Mouse (Mus musculus) heart, embryonic 16.5 days (tissue): ENCODE measurements around the gene Fam160a2. TPM values are rescaled to one million over a fixed set of nuclear protein-coding genes. Genes with fewer than 3 reads are reported as not detected.

Experiments
- ATAC-seq: fragments of 200-750 bp; cut with Nextera tagmentation; replicated peaks from 2 replicates; pipeline ENCODE4 v1.8.0; 2017; ENCODE audit warnings: moderate number of reproducible peaks; ENCODE audit not compliant: insufficient read depth, low FRiP score; ENCODE audit errors: extremely low read depth
- H3K27ac ChIP-seq: fragments of 300-500 bp; sonication (generic); 2 replicates; pipeline ENCODE4 v1.5.1; 2014; ENCODE audit warnings: mild to moderate bottlenecking, low read length, control low read depth, moderate library complexity
- H3K27me3 ChIP-seq: fragments of 300-500 bp; sonication (generic); 2 replicates; pipeline ENCODE4 v1.6.1; 2014; ENCODE audit warnings: low read length, mixed read lengths; ENCODE audit not compliant: control insufficient read depth, insufficient read depth
- H3K36me3 ChIP-seq: fragments of 300-500 bp; sonication (generic); 2 replicates; pipeline ENCODE4 v1.6.1; 2014; ENCODE audit not compliant: control insufficient read depth, insufficient read depth
- H3K4me1 ChIP-seq: fragments of 300-500 bp; sonication (generic); 2 replicates; pipeline ENCODE4 v1.6.1; 2014; ENCODE audit warnings: low read length, mixed read lengths; ENCODE audit not compliant: control insufficient read depth, insufficient read depth
- H3K4me2 ChIP-seq: fragments of 300-500 bp; sonication (generic); 2 replicates; pipeline ENCODE4 v1.6.1; 2014; ENCODE audit warnings: low read depth, mild to moderate bottlenecking, control low read depth, low read length
- H3K4me3 ChIP-seq: fragments of 300-500 bp; sonication (generic); 2 replicates; pipeline ENCODE4 v1.5.1; 2014; ENCODE audit warnings: mild to moderate bottlenecking, control low read depth, low read length
- H3K9ac ChIP-seq: fragments of 300-500 bp; sonication (generic); 2 replicates; pipeline ENCODE4 v1.6.1; 2014; ENCODE audit warnings: low read length, control low read depth
- H3K9me3 ChIP-seq: fragments of 300-500 bp; sonication (generic); replicated peaks from 2 replicates; pipeline ENCODE4 v1.6.1; 2016; ENCODE audit warnings: low read length; ENCODE audit not compliant: control insufficient read depth
- WGBS: fragments of 180-500 bp; shearing (Covaris S2); extraction: QIAGEN DNeasy Blood & Tissue Kit; methylation state at CpG from one replicate; pipeline ENCODE4 v1.1.7; 2014; 5-methylcytosine and 5-hydroxymethylcytosine counted together
- polyA plus RNA-seq: library from polyadenylated mRNA; unstranded; fragments of >200 nt; fragmentation: Nextera tagmentation; extraction: Ambion mirVana; gene quantifications from 2 replicates; pipeline ENCODE4 v1.2.1, GENCODE M21; 2015

Fam160a2 gene
- polyA plus RNA-seq, 1 experiment from 2014 or later: 32.5 TPM

- peak overlapping the region; percentile 83 for H3K27ac ChIP-seq
- H3K4me2 ChIP-seq: peak overlapping the region; percentile 79
- under 1% methylated on average over 25 of the region's 25 CpGs for WGBS
- peak; percentile 1; the same call in 1 of the 2 replicates for ATAC-seq
- no peaks in the 10 kb centered on the region for H3K9me3 ChIP-seq
- H3K4me1 ChIP-seq: peaks cover 16% of the 10 kb centered on the region
- H3K36me3 ChIP-seq: peaks cover 3% of the 10 kb centered on the region; the same call in 1 of the 2 replicates
- H3K9ac ChIP-seq: peak overlapping the region; percentile 90
- H3K4me3 ChIP-seq: peak overlapping the region; percentile 81
- H3K27me3 ChIP-seq: no peaks in the 10 kb centered on the region
Measured at GRCm38 (mm10) chr7:105399058-105399934, 558 bp downstream of the Fam160a2 start.

- no peak for ATAC-seq
- Histone ChIP-seq H3K27me3 (no peaks in the 10 kb centered on the region), H3K4me3 (no peak overlapping the region), H3K4me2 (no peak overlapping the region), H3K9ac (no peak overlapping the region), H3K9me3 (no peaks in the 10 kb centered on the region), H3K4me1 (peaks cover 16% of the 10 kb centered on the region), H3K36me3 (peaks cover 3% of the 10 kb centered on the region; the same call in 1 of the 2 replicates), H3K27ac (no peak overlapping the region)
Measured at GRCm38 (mm10) chr7:105396126-105396525, 3.7 kb downstream of the Fam160a2 start.

DNA sequence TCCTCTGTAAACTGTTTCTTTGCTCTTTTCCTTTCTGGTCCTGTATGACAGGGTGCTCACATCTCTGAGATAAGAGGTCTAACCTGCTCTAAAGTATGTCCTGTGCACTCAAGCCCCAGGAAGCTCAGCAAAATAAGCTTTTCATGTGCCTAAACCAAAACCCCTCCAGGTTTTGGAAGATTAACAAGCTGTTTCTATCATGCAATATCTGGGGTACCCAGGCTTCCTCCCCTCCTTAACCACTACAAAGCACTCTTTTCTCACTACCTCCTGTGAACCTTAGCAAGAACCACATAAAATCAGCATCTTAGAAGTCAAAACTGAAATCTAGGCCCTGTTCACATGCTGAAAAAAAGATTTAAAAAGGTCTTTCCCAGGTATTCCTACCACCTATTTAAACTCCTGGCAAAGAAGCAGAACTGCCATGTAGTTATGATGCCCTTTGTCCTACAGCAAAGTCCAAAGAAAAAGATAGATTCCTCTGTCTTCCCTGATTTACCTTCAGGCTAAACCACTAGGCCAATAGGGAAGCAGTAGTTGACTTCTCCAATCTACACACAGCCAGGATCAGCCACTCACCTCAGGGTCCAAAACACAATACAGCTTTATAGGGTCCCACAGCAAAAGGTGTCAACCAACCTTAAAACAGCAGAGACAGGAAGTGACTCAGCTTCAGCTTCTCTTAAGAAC lies 4.6 kb downstream of the Fam160a2 start:
- Histone ChIP-seq H3K4me2 (no peak overlapping the region), H3K9ac (no peak overlapping the region), H3K4me3 (no peak overlapping the region), H3K36me3 (peaks cover 3% of the 10 kb centered on the region; the same call in 1 of the 2 replicates), H3K27ac (no peak overlapping the region), H3K4me1 (peaks cover 16% of the 10 kb centered on the region), H3K9me3 (no peaks in the 10 kb centered on the region), H3K27me3 (no peaks in the 10 kb centered on the region)
- ATAC-seq: no peak

GRCm38 (mm10) chr7:105394606-105395005 lies 5.2 kb downstream of the Fam160a2 start:
- Histone ChIP-seq H3K4me1 (peaks cover 16% of the 10 kb centered on the region), H3K27ac (no peak overlapping the region), H3K27me3 (no peaks in the 10 kb centered on the region), H3K9me3 (no peaks in the 10 kb centered on the region), H3K36me3 (peaks cover 9% of the 10 kb centered on the region), H3K4me2 (no peak overlapping the region), H3K4me3 (no peak overlapping the region), H3K9ac (no peak overlapping the region)
- no peak for ATAC-seq
- WGBS: 87% methylated on average over 1 of the region's 1 CpGs

DNA sequence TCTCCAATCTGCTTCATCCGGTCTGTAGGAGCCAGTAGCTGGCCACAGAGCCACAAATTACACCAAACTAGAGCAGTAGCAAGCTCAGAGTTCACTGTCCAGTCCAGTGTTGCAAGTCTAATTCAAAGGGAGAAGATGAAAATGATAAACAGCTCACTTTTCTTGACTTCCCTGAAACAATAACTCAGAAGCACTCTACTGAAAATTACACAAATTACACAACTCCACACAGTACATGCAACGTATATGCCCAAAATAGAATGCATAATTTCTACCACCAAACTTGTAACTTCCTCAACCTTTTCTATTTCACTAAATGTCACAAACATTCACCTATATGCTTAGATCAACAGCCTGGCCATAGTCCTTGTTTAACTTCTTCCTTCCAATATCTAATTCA lies 9.6 kb downstream of the Fam160a2 start:
- no peak overlapping the region for H3K4me2 ChIP-seq
- H3K27me3 ChIP-seq: no peaks in the 10 kb centered on the region
- H3K9ac ChIP-seq: no peak overlapping the region
- no peak overlapping the region for H3K4me3 ChIP-seq
- no peak overlapping the region for H3K27ac ChIP-seq
- H3K36me3 ChIP-seq: peaks cover 41% of the 10 kb centered on the region
- 85% methylated on average over 2 of the region's 2 CpGs for WGBS
- H3K9me3 ChIP-seq: no peaks in the 10 kb centered on the region
- ATAC-seq: no peak
- H3K4me1 ChIP-seq: no peaks in the 10 kb centered on the region

GRCm38 (mm10) chr7:105387696-105388095 lies 12.2 kb downstream of the Fam160a2 start:
- Histone ChIP-seq H3K9ac (no peak overlapping the region), H3K9me3 (no peaks in the 10 kb centered on the region), H3K4me1 (no peaks in the 10 kb centered on the region), H3K27ac (no peak overlapping the region), H3K27me3 (no peaks in the 10 kb centered on the region), H3K4me2 (no peak overlapping the region), H3K4me3 (no peak overlapping the region), H3K36me3 (peaks cover 61% of the 10 kb centered on the region)
- no peak for ATAC-seq
- WGBS: 95% methylated on average over 2 of the region's 2 CpGs

DNA sequence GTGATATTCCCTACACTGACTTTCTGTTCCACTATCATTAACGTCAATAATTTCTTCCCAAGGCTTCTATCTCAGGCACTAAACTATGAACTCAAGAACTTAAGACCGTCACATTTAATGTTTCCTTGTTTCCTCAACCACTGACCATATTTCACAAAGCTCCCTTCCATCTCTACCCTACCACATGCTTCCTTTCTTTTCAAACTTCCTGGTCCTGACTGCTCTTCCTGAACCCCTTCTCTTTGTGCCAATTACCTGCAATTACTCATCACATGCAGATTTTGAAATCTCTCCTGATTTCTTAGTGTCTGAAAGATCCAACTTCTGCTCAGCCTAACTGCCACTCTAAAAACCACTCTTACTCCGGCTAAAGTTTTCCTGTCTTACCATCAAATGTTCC lies 19.5 kb downstream of the Fam160a2 start:
- Histone ChIP-seq H3K36me3 (peaks cover 64% of the 10 kb centered on the region), H3K4me1 (no peaks in the 10 kb centered on the region), H3K27ac (no peak overlapping the region), H3K9me3 (no peaks in the 10 kb centered on the region), H3K27me3 (no peaks in the 10 kb centered on the region), H3K4me3 (no peak overlapping the region), H3K9ac (no peak overlapping the region), H3K4me2 (no peak overlapping the region)
- ATAC-seq: no peak
- WGBS: 92% methylated on average over 3 of the region's 3 CpGs

DNA sequence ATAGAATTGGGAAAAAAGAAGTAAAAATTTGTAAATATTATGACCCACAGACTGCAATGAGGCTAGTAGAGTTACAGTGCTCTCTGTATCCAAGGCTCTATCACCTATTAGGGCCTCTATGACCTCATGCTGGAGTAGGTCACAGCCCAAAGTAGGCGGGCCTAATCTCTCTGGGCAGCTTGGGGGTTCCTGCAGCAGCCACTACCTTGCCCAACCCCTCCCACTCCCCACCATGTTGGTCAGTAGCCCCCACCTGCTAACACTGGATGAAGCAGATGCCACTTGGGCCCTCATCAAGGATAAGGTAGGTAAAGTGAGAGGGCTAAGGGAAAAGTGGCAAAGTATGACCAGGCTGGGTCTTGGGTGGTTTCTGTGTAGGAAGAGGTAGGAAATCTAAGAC lies 25.0 kb downstream of the Fam160a2 start, which contains the start of gene Gm5901:
Gene Gm5901, plus strand, starts transcription at position 173 of the 400 bp plus-strand sequence.
- H3K9me3 ChIP-seq: no peaks in the 10 kb centered on the region
- H3K27ac ChIP-seq: peak within 1 kb of the TSS; percentile 81
- H3K4me3 ChIP-seq: no peak within 1 kb of the TSS
- H3K4me1 ChIP-seq: peaks cover 9% of the 10 kb centered on the region
- no peaks in the 10 kb centered on the region for H3K27me3 ChIP-seq
- ATAC-seq: no peak
- H3K9ac ChIP-seq: no peak within 1 kb of the TSS
- H3K4me2 ChIP-seq: no peak within 1 kb of the TSS
- 71% methylated on average over 1 of the region's 1 CpGs for WGBS
- peaks cover 29% of the 10 kb centered on the region for H3K36me3 ChIP-seq

DNA sequence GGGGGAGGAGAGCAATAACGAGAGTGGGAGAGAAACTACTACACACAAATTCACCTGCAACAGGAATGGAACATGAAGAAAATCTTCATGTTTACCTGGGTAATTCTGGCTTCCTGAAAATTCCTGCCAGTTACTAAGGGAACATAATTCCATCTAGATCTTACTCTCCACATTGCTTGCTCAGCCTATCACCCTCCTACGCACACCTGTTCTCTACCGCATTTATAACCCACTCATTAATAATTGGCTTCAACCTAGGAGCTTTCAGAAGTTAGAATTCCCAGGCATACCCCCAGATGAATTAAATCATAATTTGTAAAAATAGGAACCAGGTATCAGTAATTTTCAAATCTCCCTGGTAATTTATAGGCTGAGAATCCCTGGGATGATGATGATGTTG lies 25.9 kb downstream of the Fam160a2 start:
- Histone ChIP-seq H3K27me3 (no peaks in the 10 kb centered on the region), H3K27ac (peak overlapping the region; percentile 81), H3K4me1 (peaks cover 9% of the 10 kb centered on the region), H3K9ac (0 out of 2 replicates have a peak overlapping the region, but pooled peaks have one; percentile 25), H3K4me3 (no peak overlapping the region), H3K4me2 (no peak overlapping the region), H3K9me3 (no peaks in the 10 kb centered on the region), H3K36me3 (peaks cover 21% of the 10 kb centered on the region)
- ATAC-seq: no peak
- 82% methylated on average over 3 of the region's 3 CpGs for WGBS
